Mouse (Mus musculus) CH12.LX (cell line): ENCODE results near the gene Bsn. TPM values are rescaled to one million over a fixed set of nuclear protein-coding genes. Genes with fewer than 3 reads are reported as not detected.

Experiments used
- DNase-seq: peaks from one replicate; pipeline ENCODE4 v3.0.0-alpha.2; 2013; ENCODE audit errors: extremely low read depth
- H3K27ac ChIP-seq: 2 replicates; pipeline ENCODE4 v1.5.1; 2012; ENCODE audit warnings: low read depth, mild to moderate bottlenecking, control low read depth, moderate library complexity; ENCODE audit not compliant: insufficient read depth
- H3K27me3 ChIP-seq: replicated peaks from 2 replicates; pipeline ENCODE3; 2012; ENCODE audit warnings: inconsistent platforms
- H3K36me3 ChIP-seq, 2 experiments: replicated peaks in 1 of 2; 2 replicates each; pipeline versions ENCODE3 to v1.6.1; 2012; ENCODE audit warnings: inconsistent platforms in 1 of 2, low read length in 1 of 2, mild to moderate bottlenecking in 1 of 2, mixed read lengths in 1 of 2, moderate library complexity in 1 of 2; ENCODE audit not compliant: control insufficient read depth in 1 of 2, insufficient read depth in 1 of 2
- H3K4me1 ChIP-seq, 2 experiments: 2 replicates each; pipeline ENCODE4 v1.6.1; 2012; ENCODE audit warnings: inconsistent platforms in 1 of 2, moderate library complexity in 1 of 2; ENCODE audit not compliant: insufficient read depth in 2 of 2, control insufficient read depth in 1 of 2
- H3K4me2 ChIP-seq: 2 replicates; pipeline ENCODE4 v1.6.1; 2012; ENCODE audit warnings: low read depth, mild to moderate bottlenecking, control low read depth; ENCODE audit not compliant: poor library complexity, insufficient read depth, severe bottlenecking
- H3K4me3 ChIP-seq, 3 experiments: fragments of 150-350 bp in 1 of 3; sonication (generic) in 1 of 3; replicated peaks in 1 of 3; 2 replicates each; pipeline versions ENCODE3 to v1.5.1; 2011 to 2012; ENCODE audit warnings: low read depth in 2 of 3, low read length in 2 of 3, mild to moderate bottlenecking in 2 of 3, moderate library complexity in 2 of 3, control low read depth in 1 of 3, improper control_type of control experiment in 1 of 3, inconsistent platforms in 1 of 3, mixed read lengths in 1 of 3; ENCODE audit not compliant: poor library complexity in 1 of 3
- H3K79me2 ChIP-seq: replicated peaks from 2 replicates; pipeline ENCODE4 v1.6.1; 2012; ENCODE audit warnings: mild to moderate bottlenecking, moderate library complexity; ENCODE audit not compliant: control insufficient read depth, poor library complexity, insufficient read depth, severe bottlenecking; ENCODE audit errors: extremely low read depth
- H3K9ac ChIP-seq: 2 replicates; pipeline ENCODE4 v1.6.1; 2012; ENCODE audit warnings: low read depth, mild to moderate bottlenecking, control low read depth, moderate library complexity; ENCODE audit not compliant: insufficient read depth
- H3K9me3 ChIP-seq: replicated peaks from 2 replicates; pipeline ENCODE3; 2012; ENCODE audit warnings: low read length, inconsistent platforms, mixed read lengths
- BHLHE40 ChIP-seq: IDR thresholded peaks from 2 replicates; pipeline ENCODE4 v1.6.1; 2011; ENCODE audit warnings: mild to moderate bottlenecking, low read depth, low read length, improper control_type of control experiment
- CHD1 ChIP-seq: IDR thresholded peaks from 2 replicates; pipeline ENCODE4 v1.6.1; 2012; ENCODE audit warnings: low read depth, low read length, improper control_type of control experiment, inconsistent platforms
- CHD2 ChIP-seq: IDR thresholded peaks from 2 replicates; pipeline ENCODE4 v1.6.1; 2011; ENCODE audit warnings: low read length, improper control_type of control experiment
- CTCF ChIP-seq, 2 experiments: IDR thresholded peaks in 1 of 2; conservative IDR thresholded peaks in 1 of 2; 2 replicates each; pipeline ENCODE4 v1.5.1; 2011 to 2012; ENCODE audit warnings: low read depth in 2 of 2, low read length in 2 of 2, improper control_type of control experiment in 1 of 2, inconsistent platforms in 1 of 2, mild to moderate bottlenecking in 1 of 2, moderate library complexity in 1 of 2
- E2F4 ChIP-seq: IDR thresholded peaks from 2 replicates; pipeline ENCODE4 v1.6.1; 2011; ENCODE audit warnings: low read depth, low read length, improper control_type of control experiment; ENCODE audit not compliant: insufficient replicate concordance
- ELF1 ChIP-seq: IDR thresholded peaks from 2 replicates; pipeline ENCODE4 v1.6.1; 2014; ENCODE audit warnings: low read depth, mild to moderate bottlenecking, inconsistent platforms, low read length, improper control_type of control experiment
- ETS1 ChIP-seq: conservative IDR thresholded peaks from 2 replicates; pipeline ENCODE4 v1.6.1; 2012; ENCODE audit warnings: low read depth, mild to moderate bottlenecking, inconsistent platforms, low read length, improper control_type of control experiment, moderate library complexity
- GABPA ChIP-seq: IDR thresholded peaks from 2 replicates; pipeline ENCODE4 v1.6.1; 2012; ENCODE audit warnings: low read depth, low read length, improper control_type of control experiment, inconsistent platforms; ENCODE audit not compliant: insufficient replicate concordance
- IRF4 ChIP-seq: IDR thresholded peaks from 2 replicates; pipeline ENCODE4 v1.6.1; 2014; ENCODE audit warnings: low read depth, mild to moderate bottlenecking, inconsistent platforms, low read length, improper control_type of control experiment
- JUN ChIP-seq: IDR thresholded peaks from 2 replicates; pipeline ENCODE4 v1.6.1; 2011; ENCODE audit warnings: low read depth, mild to moderate bottlenecking, low read length, improper control_type of control experiment, moderate library complexity; ENCODE audit not compliant: insufficient read depth
- JUND ChIP-seq: conservative IDR thresholded peaks from 2 replicates; pipeline ENCODE4 v1.6.1; 2011; ENCODE audit warnings: low read depth, low read length, improper control_type of control experiment
- MAFK ChIP-seq: IDR thresholded peaks from 2 replicates; pipeline ENCODE4 v1.6.1; 2011; ENCODE audit warnings: low read length, improper control_type of control experiment; ENCODE audit not compliant: insufficient replicate concordance
- MAX ChIP-seq: IDR thresholded peaks from 2 replicates; pipeline ENCODE4 v1.6.1; 2011; ENCODE audit warnings: low read length, improper control_type of control experiment
- MAZ ChIP-seq: IDR thresholded peaks from 2 replicates; pipeline ENCODE4 v1.6.1; 2012; ENCODE audit warnings: low read depth, mild to moderate bottlenecking, inconsistent platforms, low read length, improper control_type of control experiment, moderate library complexity
- MXI1 ChIP-seq: IDR thresholded peaks from 2 replicates; pipeline ENCODE4 v1.6.1; 2011; ENCODE audit warnings: mild to moderate bottlenecking, low read depth, low read length, improper control_type of control experiment
- MYC ChIP-seq: IDR thresholded peaks from 2 replicates; pipeline ENCODE4 v1.6.1; 2011; ENCODE audit warnings: low read depth, mild to moderate bottlenecking, improper control_type of control experiment, low read length
- NELFE ChIP-seq: IDR thresholded peaks from 2 replicates; pipeline ENCODE4 v1.6.1; 2011; ENCODE audit warnings: low read depth, low read length, improper control_type of control experiment
- NRF1 ChIP-seq: IDR thresholded peaks from 2 replicates; pipeline ENCODE4 v1.6.1; 2014; ENCODE audit warnings: low read depth, mild to moderate bottlenecking, inconsistent platforms, low read length, improper control_type of control experiment, moderate library complexity
- PAX5 ChIP-seq: IDR thresholded peaks from 2 replicates; pipeline ENCODE4 v1.6.1; 2012; ENCODE audit warnings: low read length, inconsistent platforms, mixed read lengths
- POLR2A ChIP-seq: IDR thresholded peaks from 2 replicates; pipeline ENCODE4 v1.6.1; 2011; ENCODE audit warnings: low read depth, mild to moderate bottlenecking, improper control_type of control experiment, low read length
- POLR2AphosphoS2 ChIP-seq: IDR thresholded peaks from 2 replicates; pipeline ENCODE4 v1.6.1; 2011; ENCODE audit warnings: low read depth, low read length, improper control_type of control experiment
- RAD21 ChIP-seq: IDR thresholded peaks from 2 replicates; pipeline ENCODE4 v1.6.1; 2011; ENCODE audit warnings: low read depth, mild to moderate bottlenecking, low read length, improper control_type of control experiment, moderate library complexity
- RCOR1 ChIP-seq: conservative IDR thresholded peaks from 2 replicates; pipeline ENCODE4 v1.6.1; 2012; ENCODE audit warnings: low read depth, mild to moderate bottlenecking, inconsistent platforms, low read length, improper control_type of control experiment
- SIN3A ChIP-seq: IDR thresholded peaks from 2 replicates; pipeline ENCODE4 v1.6.1; 2012; ENCODE audit warnings: low read length, improper control_type of control experiment, inconsistent platforms
- SMC3 ChIP-seq: IDR thresholded peaks from 2 replicates; pipeline ENCODE4 v1.6.1; 2011; ENCODE audit warnings: low read depth, low read length, improper control_type of control experiment
- TBP ChIP-seq: conservative IDR thresholded peaks from 2 replicates; pipeline ENCODE4 v1.6.1; 2011; ENCODE audit warnings: low read depth, low read length, improper control_type of control experiment
- TCF12 ChIP-seq: IDR thresholded peaks from 2 replicates; pipeline ENCODE4 v1.6.1; 2014; ENCODE audit warnings: low read depth, mild to moderate bottlenecking, inconsistent platforms, low read length, improper control_type of control experiment
- UBTF ChIP-seq: IDR thresholded peaks from 2 replicates; pipeline ENCODE4 v1.6.1; 2012; ENCODE audit warnings: low read depth, mild to moderate bottlenecking, inconsistent platforms, low read length, improper control_type of control experiment, moderate library complexity
- USF1 ChIP-seq: IDR thresholded peaks from 2 replicates; pipeline ENCODE4 v1.6.1; 2014; ENCODE audit warnings: low read depth, mild to moderate bottlenecking, inconsistent platforms, low read length, improper control_type of control experiment
- ZKSCAN1 ChIP-seq: IDR thresholded peaks from 2 replicates; pipeline ENCODE4 v1.6.1; 2012; ENCODE audit warnings: low read depth, inconsistent platforms, low read length, improper control_type of control experiment, borderline replicate concordance
- ZNF384 ChIP-seq: IDR thresholded peaks from 2 replicates; pipeline ENCODE4 v1.6.1; 2012; ENCODE audit warnings: low read depth, low read length, improper control_type of control experiment, inconsistent platforms
- dilution Hi-C: fragments of 300-500 bp; cut with MboI; formaldehyde crosslinking; loops from 2 replicates; pipeline ENCODE4 v1.14.3; 2020; ENCODE audit warnings: low sequenced_read_pairs; ENCODE audit not compliant: extremely low pct_unique_long_range_greater_than_20kb, extremely low pct_ligation_motif_present
- in situ Hi-C: fragments of 300-500 bp; cut with MboI; formaldehyde crosslinking; loops from 3 replicates; pipeline ENCODE4 v1.14.3; 2019; ENCODE audit warnings: low sequenced_read_pairs, low pct_ligation_motif_present, low pct_unique_long_range_greater_than_20kb, mixed read lengths
- polyA plus RNA-seq: library from polyadenylated mRNA; unstranded; fragments of >175 nt; gene quantifications from 2 replicates; pipeline ENCODE4 v1.2.1, GENCODE M21; 2012; ENCODE audit warnings: low read depth; ENCODE audit not compliant: insufficient read length
- total RNA-seq, 2 experiments: library from RNA; depleted of rRNA; stranded (reverse); fragments of 300-350 nt in 1 of 2; fragments of >200 nt in 1 of 2; gene quantifications; 2 replicates each; pipeline ENCODE4 v1.2.3; 2012 to 2014

Gene Bsn
- total and polyA plus RNA-seq, 3 experiments = 3.6 to 7.8 (median 4.4) TPM

DNA sequence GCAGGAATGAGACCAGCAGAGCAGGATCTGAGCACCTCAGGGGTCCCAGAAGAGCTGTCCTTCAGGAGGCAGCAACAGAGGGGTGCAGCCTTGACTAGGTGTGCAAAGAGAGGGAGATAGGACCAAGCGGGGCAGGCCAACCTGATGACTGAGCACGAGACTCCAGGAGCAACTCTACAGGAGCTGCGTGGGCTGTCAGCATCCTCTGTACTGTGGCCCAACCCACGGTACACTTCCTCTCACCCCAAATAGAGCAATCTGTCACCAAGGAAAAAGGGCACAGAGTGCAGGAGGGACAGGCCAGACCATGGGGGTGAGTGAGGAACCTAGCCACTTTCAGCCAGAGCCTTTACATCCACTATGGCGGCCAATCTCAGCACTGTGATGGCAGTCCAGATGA, 33.4 kb downstream of the Bsn start:
- peaks cover 3% of the 10 kb centered on the region for H3K27me3 ChIP-seq
- TF ChIP-seq ELF1 (no peak), MYC (no peak), CTCF (conservative IDR thresholded peaks at IDR 0.05 in 1 of 2, IDR thresholded peaks at IDR 0.05 in 1 of 2; ENCODE audit: low read depth in 2 of 2, low read length in 2 of 2) (no peak), PAX5 (no peak), ETS1 (no peak), POLR2AphosphoS2 (no peak), GABPA (no peak), ZKSCAN1 (no peak), MXI1 (no peak), CHD1 (no peak), CHD2 (no peak), RCOR1 (no peak), IRF4 (no peak), SIN3A (no peak), NRF1 (no peak), JUN (no peak)
- in situ Hi-C loops (no loop called here), dilution Hi-C loops (no loop called here)
- no peak overlapping the region for H3K4me2 ChIP-seq
- H3K4me3 ChIP-seq = no peak overlapping the region
- H3K27ac ChIP-seq = no peak overlapping the region
- DNase-seq = no peak
- no peaks in the 10 kb centered on the region for H3K79me2 ChIP-seq
- H3K9me3 ChIP-seq = peaks cover 5% of the 10 kb centered on the region
- no peak overlapping the region for H3K9ac ChIP-seq
- no peaks in the 10 kb centered on the region for H3K36me3 ChIP-seq
- H3K4me1 ChIP-seq = peaks cover 11 to 19% of the 10 kb centered on the region in 2 experiments; a peak in 3 of 4 replicates

DNA sequence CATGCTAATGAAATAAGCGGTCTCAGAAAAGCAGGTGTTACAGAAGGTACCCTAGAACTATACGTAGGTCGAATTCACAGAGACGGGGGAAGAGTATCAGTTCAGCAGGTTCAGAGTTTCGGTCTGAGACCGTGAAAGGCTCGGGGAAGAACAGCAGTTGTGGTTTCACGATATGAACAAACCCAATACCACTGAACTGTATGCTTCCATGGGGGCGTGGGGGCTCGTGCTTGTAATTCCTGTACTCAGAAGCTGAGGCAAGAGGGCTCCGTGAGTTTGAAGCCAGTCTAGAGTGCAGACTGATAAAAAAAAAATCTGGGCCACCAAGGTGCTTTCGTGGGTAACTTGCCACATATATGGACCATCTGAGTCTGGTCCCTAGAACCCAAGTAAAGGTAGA, 35.4 kb downstream of the Bsn start:
- Histone ChIP-seq H3K36me3 (no peaks in the 10 kb centered on the region), H3K79me2 (no peaks in the 10 kb centered on the region), H3K9me3 (peaks cover 10% of the 10 kb centered on the region), H3K4me2 (0 out of 2 replicates have a peak overlapping the region, but pooled peaks have one; percentile 16), H3K27me3 (peaks cover 2% of the 10 kb centered on the region), H3K4me3 (no peak overlapping the region), H3K4me1 (peaks cover 11 to 19% of the 10 kb centered on the region in 2 experiments; a peak in 3 of 4 replicates), H3K9ac (no peak overlapping the region), H3K27ac (no peak overlapping the region)
- dilution Hi-C loops = no loop called here
- peak; percentile 78 for DNase-seq
- in situ Hi-C loops = no loop called here
- TF ChIP-seq ZKSCAN1 = no peak
- TF ChIP-seq POLR2A = no peak
- TF ChIP-seq ZNF384 = peak; percentile 69; the same call in 1 of the 2 replicates
- no peak for TF ChIP-seq SMC3
- peak; percentile 94 for TF ChIP-seq BHLHE40
- TF ChIP-seq E2F4 = no peak
- TF ChIP-seq JUN = peak; percentile 67; the same call in 1 of the 2 replicates
- TF ChIP-seq MXI1 = peak; percentile 49; the same call in 1 of the 2 replicates
- no peak for TF ChIP-seq MAX
- TF ChIP-seq IRF4 = peak; percentile 97
- 0 out of 2 replicates have a peak, but pooled peaks have one; percentile 16 for TF ChIP-seq TBP
- peak; percentile 75 for TF ChIP-seq MAFK
- TF ChIP-seq GABPA = no peak
- TF ChIP-seq CTCF (conservative IDR thresholded peaks at IDR 0.05 in 1 of 2, IDR thresholded peaks at IDR 0.05 in 1 of 2; ENCODE audit: low read depth in 2 of 2, low read length in 2 of 2) = no peak
- TF ChIP-seq JUND = peak; percentile 84
- no peak for TF ChIP-seq USF1
- TF ChIP-seq UBTF = no peak
- TF ChIP-seq SIN3A = peak; percentile 13; the same call in 1 of the 2 replicates
- no peak for TF ChIP-seq CHD1
- TF ChIP-seq MAZ = peak; percentile 47; the same call in 1 of the 2 replicates
- peak; percentile 94; the same call in 1 of the 2 replicates for TF ChIP-seq RCOR1
- TF ChIP-seq RAD21 = no peak
- peak; percentile 81 for TF ChIP-seq TCF12
- TF ChIP-seq ETS1 = peak; percentile 70
- TF ChIP-seq NELFE = no peak
